In genomic region chr1:72136101-72136500, GRCm38 (mm10) we compare ENCODE assay signal across 26 mouse cellular contexts.
"Had no signal": no experiment of that assay in that cellular context is flagged by ENCODE, and none has a peak within 500 bp of the region (broad histone marks: within the 10 kb centered on the region; RNA-seq: fewer than 3 reads in every experiment).

No protein-coding gene starts in this region.

- ATAC-seq: hindbrain, postnatal 0 days; intestine, embryonic 16.5 days; liver, embryonic 12.5 days had no signal

- H3K9me3 ChIP-seq: limb, embryonic 15.5 days had no signal

- H3K4me1 ChIP-seq: heart, embryonic 13.5 days; heart, embryonic 15.5 days; hindbrain, embryonic 13.5 days; hindbrain, embryonic 15.5 days; kidney, embryonic 15.5 days; limb, embryonic 13.5 days; limb, embryonic 15.5 days; liver, embryonic 12.5 days had no signal

- H3K4me2 ChIP-seq: heart, embryonic 11.5 days; heart, embryonic 13.5 days; heart, embryonic 15.5 days; hindbrain, embryonic 13.5 days; hindbrain, embryonic 15.5 days; kidney, embryonic 15.5 days; limb, embryonic 13.5 days; limb, embryonic 15.5 days; liver, embryonic 12.5 days had no signal

- H3K27ac ChIP-seq: heart, adult 2 months; heart, embryonic 13.5 days; heart, embryonic 15.5 days; hindbrain, embryonic 13.5 days; hindbrain, embryonic 15.5 days; hindbrain, postnatal 0 days; kidney, embryonic 15.5 days; kidney, postnatal 0 days; limb, embryonic 13.5 days; limb, embryonic 15.5 days; liver, embryonic 12.5 days had no signal

- H3K36me3 ChIP-seq: heart, embryonic 13.5 days; heart, embryonic 15.5 days; hindbrain, embryonic 15.5 days; kidney, embryonic 15.5 days; limb, embryonic 13.5 days; limb, embryonic 15.5 days; liver, embryonic 12.5 days had no signal

- H3K9ac ChIP-seq: heart, embryonic 13.5 days; heart, embryonic 15.5 days; hindbrain, embryonic 13.5 days; hindbrain, embryonic 15.5 days; kidney, embryonic 15.5 days; limb, embryonic 13.5 days; limb, embryonic 15.5 days; liver, embryonic 12.5 days had no signal

- H3K4me3 ChIP-seq: heart, adult 2 months; heart, embryonic 13.5 days; heart, embryonic 15.5 days; hindbrain, embryonic 13.5 days; hindbrain, embryonic 15.5 days; kidney, embryonic 15.5 days; limb, embryonic 13.5 days; limb, embryonic 15.5 days; liver, embryonic 12.5 days had no signal

- H3K27me3 ChIP-seq: heart, embryonic 13.5 days; heart, embryonic 15.5 days; hindbrain, embryonic 13.5 days; hindbrain, embryonic 15.5 days; kidney, embryonic 15.5 days; limb, embryonic 13.5 days; limb, embryonic 15.5 days; liver, embryonic 12.5 days had no signal

- DNase-seq: gastrocnemius, postnatal 14 days; gastrocnemius, postnatal 36 days; heart, adult 11 months; heart, adult 2 months; heart, postnatal 14 days; heart, postnatal 36 days; kidney, adult 11 months; kidney, adult 2 months; kidney, adult 9 months; kidney, postnatal 14 days; kidney, postnatal 36 days; layer of hippocampus, adult 9-11 months; layer of hippocampus, postnatal 36 days; left cerebral cortex, postnatal 4 days had no signal
